Mouse (Mus musculus) layer of hippocampus, postnatal 14 days (tissue): ENCODE measurements around the gene Selenbp1. TPM values are rescaled to one million over a fixed set of nuclear protein-coding genes. Genes with fewer than 3 reads are reported as not detected.
"Not testable (repeated sequence)": the region's sequence is repeated elsewhere in the genome, so short reads cannot be mapped to it uniquely, and the experiment has no call there.

ENCODE experiments used
- DNase-seq, 2 experiments: peaks; one replicate each; pipeline ENCODE4 v3.0.0; 2021 to 2022; ENCODE audit warnings: low spot score in 2 of 2, mixed read lengths in 1 of 2
- long read RNA-seq, 2 experiments: library from polyadenylated mRNA; stranded (forward); transcript quantifications; one replicate each; pipeline ENCODE4 v2.0.0; 2021
- total RNA-seq, 2 experiments: library from RNA; stranded (reverse); gene quantifications; 2 replicates each; pipeline ENCODE4 v1.2.3; 2021

The Selenbp1 gene
- total RNA-seq, result 1 to 10 TPM; 7.2 to 7.6 TPM
- long read RNA-seq, experiment 1, transcript Selenbp1-201 (12 exons, 1,712 nt), result major isoform, 9 of 17 reads
- long read RNA-seq, experiment 1, partial matches to known transcripts, result 2 of 17 reads
- long read RNA-seq, experiment 1, other reads (novel, unspliced or antisense), result 6 of 17 reads
- long read RNA-seq, experiment 2, transcript Selenbp1-201 (12 exons, 1,712 nt), result major isoform, 7 of 11 reads
- long read RNA-seq, experiment 2, partial matches to known transcripts, result 3 of 11 reads
- long read RNA-seq, experiment 2, other reads (novel, unspliced or antisense), result 1 of 11 reads

DNA sequence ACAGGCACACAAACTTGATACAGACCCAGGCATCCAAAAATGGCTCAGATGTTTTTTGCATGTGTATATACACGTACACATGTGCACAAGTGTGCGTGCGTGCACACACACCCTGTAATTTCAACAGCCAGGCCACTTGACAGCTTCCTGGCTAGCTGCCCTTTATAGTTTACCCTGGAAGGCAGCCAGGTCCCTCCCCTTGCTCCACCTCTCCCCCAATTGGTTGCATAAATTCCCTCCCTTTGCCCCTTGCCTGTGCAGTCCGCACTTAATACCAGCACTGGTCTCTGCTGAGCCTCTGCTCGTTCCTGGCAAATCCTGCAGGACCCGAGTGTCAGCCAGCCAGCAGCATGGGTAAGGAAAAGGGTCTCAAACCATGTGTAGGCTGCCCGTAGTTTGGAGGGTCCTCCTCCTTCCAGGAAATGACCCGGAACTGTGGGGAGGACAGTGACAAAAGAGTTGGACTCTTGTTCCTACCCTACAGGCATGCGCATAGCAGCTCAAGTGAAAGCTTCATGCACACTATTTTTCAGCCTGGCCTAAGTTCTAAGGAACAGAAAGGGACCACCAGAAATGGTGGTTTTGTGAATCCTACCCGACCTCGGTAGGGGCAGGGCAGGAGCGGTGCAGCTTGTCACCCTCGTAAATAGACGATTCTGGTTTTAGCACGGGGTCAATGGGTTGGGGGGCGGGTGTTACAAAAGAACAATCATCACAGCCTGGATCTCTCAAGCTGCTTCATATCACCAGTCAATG is at the start of gene Selenbp1:
Selenbp1 (plus strand) TSS at position 248 of the 756 bp plus-strand sequence.
- peak; percentile 56 to 63 for DNase-seq

DNA sequence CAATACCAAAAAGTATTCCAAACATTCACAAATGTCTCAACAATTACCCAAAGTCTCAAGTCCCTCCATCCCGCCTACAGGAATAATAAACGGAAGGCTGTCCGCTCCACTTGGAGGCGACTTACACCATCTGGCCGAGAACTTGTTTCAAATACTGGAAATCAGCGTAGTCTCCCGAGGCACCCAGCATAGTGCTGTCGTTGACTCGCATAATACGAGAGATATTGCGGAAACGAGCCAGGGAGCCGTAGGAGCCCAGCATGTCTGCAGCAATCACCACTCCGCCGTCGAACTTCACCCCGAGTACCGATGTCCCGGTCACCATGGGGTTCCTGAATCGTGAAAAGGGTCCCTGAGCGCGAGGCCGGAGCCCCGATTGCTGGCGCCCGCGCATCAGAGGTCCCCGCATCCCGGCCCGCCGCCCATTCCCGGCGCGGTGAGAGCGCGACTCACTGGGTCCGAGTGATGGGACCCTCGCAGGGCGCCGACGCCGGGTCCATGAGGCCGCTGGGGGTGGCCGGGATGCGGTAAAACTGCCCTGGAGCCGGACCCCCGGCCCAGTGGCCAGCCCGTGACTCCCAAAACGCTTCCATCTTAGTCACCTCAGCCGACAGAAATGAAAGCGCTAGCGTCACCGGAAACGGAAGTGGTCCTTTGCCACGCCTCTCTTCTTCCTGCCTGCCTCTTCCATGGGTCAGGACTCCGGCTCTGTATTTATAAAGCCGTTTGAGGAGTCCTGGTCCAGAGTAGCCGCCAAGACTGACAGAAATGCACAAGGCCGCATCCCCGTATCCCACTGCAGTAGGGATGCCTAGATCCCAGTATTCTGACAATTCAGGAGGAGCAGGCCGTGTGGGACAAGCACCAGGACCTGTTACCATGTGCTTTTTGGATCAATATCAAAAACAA is 46.3 kb upstream of the Selenbp1 start, which contains the start of gene Psmb4:
Psmb4 (minus strand) TSS at position 646 of the 909 bp plus-strand sequence.
- peak; percentile 79 to 90 for DNase-seq

DNA sequence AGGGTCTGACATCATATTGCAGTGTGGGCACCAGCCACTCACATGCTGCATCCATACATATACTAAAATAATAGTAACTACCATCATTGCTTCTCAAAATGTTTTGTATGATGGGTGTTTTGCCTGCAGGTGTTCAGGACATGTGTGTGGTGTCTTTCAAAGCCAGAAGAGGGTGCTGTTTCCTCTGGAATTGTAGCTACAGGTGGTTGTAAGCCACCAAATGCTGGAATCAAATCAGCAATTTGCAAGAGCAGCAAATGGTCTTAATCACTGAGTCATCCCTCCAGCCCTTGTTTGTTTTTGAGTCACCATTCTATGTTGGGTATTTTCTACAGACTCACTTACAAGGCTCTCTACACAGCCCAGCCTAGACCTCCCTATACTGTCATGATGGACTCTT is 44.3 kb upstream of the Selenbp1 start:
- DNase-seq, result no peak

DNA sequence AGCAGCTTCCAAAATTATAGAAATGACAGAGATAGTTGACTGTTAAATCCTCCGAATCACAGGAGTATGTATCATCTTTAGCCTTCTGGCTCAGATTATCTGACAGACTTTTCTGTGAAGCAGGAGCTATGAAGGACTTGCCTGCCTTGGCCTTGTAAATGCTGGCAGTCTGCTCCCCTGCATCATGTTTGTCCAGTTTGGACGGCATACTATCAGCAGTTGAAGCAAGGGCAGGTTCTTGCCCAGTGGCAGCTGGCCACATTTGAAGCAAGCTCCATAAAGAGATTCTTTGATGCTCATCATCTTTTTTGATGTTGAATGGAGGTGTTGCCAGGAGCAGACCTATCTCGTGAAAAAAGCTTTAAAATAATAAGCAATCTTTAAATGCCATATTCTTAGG is 38.8 kb upstream of the Selenbp1 start:
- DNase-seq, result no peak

DNA sequence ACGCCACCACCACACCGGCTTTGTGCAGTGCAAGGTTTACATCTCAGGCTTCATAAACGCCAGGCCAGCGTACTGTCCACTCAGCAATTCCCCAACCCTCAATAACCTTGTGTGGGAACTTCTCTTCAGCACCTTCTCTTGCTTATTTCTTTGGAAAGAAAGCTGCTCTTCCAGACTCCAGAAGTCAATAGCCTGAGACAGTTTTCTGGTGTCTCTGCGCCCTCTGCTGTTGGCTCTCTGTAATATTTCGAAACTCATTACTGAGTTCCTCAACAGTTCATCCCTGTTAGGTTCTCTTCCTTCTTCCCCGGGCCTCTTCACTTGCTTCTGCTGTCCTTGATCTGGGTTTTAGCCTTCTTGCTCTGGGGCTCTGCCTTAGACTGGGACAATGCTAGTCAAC is 30.1 kb upstream of the Selenbp1 start:
- peak; percentile 46 to 69 for DNase-seq

DNA sequence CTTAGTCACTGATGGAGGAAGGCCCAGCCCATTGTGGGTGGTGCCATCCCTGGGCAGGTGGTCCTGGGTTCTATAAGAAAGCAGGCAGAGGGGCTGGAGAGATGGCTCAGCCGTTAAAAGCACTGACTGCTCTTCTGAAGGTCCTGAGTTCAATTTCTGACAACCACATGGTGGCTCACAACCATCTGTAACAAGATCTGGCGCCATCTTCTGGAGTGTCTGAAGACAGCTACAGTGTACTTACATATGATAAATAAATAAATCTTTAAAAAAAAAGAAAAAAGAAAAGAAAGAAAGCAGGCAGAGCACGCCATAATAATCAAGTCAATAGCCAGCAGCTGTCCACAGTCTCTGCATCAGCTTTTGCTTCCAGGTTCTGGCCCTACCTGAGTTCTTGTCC is 28.1 kb upstream of the Selenbp1 start:
- DNase-seq, result not testable (repeated sequence)

DNA sequence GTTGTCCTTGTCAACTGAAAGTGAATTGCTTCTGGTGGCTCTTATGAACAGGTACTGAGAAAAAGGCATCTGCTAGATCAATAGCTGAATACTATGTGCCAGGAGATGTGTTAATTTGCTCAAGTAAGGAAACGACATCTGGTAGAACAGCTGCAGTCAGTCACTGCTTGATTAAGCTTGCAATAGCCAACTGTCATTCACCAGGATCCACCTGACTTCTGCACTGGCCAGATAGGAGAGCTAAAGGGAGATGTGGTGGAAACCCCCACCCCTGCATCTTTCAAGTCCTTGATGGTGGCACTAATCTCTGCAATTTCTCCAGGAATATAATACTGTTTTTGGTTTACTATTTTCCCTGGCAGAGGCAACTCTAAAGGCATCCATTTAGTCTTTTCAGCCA is 26.4 kb upstream of the Selenbp1 start:
- no peak for DNase-seq

DNA sequence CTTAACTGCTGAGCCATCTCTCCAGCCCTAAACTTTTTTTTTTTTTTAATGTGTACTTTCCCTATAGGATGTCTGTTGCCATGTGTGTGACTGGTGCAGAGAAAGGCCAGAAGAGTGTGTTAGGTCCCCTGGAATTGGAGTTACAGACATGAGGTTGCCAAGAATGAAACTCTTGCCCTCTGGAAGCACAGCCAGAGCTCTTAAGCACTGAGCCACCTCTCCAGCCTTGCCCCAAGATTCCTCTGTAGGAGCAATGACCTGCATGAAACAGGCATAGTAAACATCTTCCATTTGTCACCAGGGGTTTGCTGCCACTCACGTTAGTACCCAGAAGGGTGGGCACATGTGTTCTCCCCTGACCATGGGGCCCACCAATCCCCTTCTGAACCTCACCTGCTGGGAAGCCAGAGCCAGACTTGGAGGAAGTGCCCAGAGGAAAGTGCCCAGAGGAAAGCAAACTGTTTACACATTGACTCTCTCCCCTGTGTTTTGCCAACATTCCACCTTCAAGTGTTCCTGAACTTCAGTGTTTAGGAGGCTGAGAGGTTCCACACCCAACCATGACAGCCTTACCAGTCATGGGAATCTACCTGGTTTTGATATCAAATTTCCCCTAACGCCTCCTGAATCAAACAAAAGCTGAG is 21.7 kb upstream of the Selenbp1 start:
- no peak for DNase-seq

DNA sequence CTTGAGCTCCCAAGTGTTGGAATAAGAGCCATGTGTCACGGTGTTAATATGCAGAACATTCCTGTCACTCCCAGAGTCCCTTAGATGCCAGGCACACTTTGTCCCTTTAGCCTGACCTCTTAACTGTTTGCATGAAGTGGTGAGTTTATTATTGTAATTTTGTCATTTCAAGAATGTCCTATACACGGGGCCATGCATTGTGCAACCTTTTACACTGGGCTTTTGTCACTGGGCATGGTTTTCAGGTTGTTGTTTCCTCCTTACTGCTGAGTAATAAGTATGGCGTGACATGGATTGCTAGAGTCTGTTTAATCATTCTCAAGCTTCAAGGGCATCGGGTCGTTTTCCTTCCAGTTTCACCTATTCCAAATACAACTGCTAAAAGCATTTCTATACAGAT is 19.1 kb upstream of the Selenbp1 start:
- DNase-seq, result no peak

DNA sequence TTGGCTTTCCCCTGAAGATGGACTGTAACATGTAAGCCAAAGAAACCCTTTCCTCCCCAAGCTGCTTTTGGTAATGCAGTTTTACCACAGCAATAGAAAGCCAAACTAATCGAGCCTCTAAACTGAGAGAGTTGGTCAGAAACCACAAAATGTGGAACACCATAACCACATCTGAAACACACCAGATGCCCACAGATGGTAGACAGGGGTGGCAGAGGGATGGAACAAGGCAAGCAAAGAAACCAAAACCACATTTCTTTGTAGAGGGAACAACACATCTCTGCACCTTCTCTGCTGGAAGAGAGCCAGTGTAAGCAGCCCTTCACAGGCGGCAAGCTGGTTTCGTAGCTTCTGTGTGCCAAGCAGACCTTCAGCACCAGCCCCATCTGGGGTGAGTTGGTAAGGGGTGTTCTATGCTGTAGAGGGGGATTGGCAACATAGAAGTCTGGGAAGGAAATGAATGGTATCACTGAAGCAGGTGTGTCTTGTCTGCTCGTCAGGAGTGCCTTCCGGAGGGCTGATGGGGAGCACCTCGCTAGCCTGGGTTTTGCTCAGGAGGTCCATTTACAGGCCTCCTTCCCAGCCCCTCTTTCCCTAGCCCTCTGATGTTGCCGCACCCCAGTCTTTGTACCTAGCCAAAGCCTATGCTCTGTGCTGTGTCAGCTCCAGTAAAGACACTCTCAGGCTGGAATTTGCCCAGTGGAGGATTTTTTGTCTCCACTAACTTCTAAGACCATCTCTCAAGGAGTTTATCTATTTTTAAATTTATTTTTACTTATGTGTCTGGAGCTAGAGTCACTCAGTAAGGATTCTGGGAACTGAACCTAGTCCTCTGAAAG is 16.7 kb upstream of the Selenbp1 start:
- no peak for DNase-seq

DNA sequence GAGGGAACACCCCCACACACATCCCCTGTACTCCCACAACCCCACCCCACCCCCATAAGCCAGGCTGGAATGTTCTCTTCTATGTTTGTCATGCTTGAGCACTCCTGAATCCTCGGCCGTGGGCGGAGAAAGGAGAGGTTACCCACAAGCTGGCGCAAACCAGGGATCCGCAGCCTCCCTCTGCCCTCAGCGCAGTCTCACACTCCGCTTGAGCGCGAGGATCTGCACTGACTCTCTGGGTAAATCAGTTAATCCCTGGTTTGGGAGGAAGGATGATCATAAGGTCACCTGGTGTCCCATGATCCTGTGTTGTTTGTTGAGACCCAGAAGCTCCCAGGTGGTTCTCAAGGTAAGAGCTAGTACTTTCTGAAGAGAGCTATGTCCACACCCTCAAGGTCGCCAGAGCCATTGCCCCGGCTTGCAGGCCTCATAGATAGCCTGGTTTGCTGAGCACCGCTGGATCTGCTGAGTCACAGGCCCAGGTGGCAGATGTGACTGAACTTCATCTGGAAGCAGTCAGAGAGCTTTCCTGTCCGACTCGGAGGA is 15.0 kb upstream of the Selenbp1 start:
- DNase-seq, result no peak

DNA sequence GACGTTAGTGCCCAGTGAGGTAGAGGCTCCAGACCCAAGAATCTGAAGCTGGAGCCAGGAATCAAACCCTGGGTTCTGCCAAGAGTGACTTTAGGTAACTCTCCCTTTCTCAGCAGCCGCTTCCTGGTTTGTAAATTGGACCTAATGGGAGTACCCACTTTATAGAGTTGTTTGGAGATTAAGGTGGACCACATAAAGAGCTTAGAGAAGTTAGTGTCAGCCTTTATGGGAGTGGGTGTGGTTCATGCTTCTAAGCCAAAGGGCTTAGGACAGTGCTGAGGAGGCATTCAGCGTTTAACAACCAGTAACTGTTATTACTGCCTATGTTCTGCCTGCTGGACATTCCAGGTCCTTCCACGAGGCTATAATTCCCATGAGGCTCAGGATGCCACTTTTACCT is 14.0 kb upstream of the Selenbp1 start:
- no peak for DNase-seq

DNA sequence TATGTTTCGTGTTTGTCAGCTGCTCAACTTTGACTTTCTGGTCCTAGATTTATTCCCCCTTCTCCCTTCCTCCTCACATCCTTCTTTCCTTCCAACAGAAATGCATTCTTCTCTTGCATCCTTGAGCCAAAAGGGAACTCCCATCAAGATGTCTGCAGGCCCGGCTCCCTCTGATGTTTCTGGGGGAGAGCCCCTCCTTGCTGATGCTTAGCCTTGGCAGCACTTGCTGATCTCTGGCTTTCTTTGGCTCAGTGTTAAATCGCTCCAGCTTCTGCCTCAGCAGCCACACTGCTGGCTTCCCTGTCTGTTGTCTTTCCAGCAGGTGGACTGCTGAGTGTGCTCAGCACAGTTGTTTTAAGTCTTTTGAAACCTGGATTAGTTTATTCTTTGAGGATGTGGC is 11.8 kb upstream of the Selenbp1 start:
- DNase-seq, result no peak

DNA sequence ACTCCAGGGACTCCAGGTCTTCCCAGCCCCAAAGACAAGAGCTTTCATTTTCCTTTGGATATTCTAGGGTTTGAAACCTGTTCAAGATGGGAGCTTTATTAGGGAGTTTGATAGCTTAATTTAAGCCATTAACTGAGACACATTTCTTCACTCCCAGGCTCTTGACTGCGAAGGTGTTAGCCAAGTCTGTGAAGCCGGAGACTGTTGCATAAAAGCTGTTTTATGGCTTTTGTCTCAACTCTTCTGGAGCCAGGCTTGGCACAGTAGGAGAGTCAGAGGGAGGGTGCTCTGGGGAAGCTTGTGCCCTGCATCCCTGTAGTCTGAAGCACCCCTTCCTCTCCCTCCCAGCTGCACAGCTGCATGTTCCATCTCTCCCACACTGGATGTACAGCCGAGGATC is 10.5 kb upstream of the Selenbp1 start:
- no peak for DNase-seq

DNA sequence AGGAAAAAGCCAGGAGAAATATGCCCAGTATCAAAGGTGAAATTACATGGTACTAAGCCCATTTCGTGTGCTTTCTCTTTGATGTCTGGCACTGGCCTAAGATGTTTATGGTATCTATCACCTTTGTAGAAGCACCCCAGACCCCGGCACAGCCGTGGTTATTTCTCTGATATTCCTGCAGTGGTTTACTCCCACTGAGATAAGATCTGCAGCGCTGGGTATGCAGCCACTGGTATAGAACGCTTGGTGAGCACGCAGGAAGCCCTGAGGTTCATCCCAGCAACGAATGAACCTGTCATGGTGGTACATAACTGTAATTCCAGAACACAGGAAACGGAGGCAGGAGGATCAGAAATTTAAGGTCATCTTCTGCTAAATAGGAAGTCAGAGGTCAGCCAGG is 8.2 kb upstream of the Selenbp1 start:
- no peak for DNase-seq

DNA sequence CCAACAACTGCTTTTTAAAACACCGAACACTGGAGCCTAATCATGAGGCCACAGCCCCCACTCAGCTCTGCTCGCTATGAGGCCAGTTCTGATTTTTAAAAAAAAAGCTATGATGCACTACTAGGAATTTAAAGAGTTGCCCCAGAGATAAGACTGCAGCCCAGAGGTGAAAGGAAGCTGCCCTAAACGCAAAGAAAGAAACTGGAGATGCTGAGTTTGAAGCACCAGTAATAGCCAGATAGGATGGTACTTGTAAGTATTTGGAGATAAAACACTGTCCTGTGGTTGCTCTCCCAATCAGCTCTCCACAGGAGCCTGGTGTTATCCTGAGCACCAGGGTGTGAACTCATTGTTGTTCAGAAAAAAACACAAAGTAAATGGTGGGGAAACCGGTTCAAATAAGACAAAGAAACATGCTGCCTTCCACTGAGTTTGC is 6.5 kb upstream of the Selenbp1 start:
- not testable (repeated sequence) for DNase-seq

DNA sequence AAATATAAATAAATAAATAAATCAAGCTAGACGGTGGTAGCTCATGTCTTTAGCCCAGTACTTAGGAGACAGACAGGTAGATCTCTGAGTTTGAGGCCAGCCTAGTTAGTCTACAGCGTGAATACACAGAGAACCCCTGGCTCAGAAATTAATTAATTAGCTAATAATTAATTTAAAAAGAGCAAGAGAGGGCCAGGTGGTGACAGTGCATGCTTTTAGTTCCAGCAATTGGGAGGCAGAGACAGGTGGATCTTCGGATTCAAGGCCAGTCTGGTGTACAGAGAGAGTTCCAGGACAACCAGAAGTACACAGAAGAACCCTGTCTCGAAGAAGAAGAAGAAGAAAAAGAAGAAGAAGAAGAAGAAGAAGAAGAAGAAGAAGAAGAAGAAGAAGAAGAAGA is 3.9 kb upstream of the Selenbp1 start:
- not testable (repeated sequence) for DNase-seq

DNA sequence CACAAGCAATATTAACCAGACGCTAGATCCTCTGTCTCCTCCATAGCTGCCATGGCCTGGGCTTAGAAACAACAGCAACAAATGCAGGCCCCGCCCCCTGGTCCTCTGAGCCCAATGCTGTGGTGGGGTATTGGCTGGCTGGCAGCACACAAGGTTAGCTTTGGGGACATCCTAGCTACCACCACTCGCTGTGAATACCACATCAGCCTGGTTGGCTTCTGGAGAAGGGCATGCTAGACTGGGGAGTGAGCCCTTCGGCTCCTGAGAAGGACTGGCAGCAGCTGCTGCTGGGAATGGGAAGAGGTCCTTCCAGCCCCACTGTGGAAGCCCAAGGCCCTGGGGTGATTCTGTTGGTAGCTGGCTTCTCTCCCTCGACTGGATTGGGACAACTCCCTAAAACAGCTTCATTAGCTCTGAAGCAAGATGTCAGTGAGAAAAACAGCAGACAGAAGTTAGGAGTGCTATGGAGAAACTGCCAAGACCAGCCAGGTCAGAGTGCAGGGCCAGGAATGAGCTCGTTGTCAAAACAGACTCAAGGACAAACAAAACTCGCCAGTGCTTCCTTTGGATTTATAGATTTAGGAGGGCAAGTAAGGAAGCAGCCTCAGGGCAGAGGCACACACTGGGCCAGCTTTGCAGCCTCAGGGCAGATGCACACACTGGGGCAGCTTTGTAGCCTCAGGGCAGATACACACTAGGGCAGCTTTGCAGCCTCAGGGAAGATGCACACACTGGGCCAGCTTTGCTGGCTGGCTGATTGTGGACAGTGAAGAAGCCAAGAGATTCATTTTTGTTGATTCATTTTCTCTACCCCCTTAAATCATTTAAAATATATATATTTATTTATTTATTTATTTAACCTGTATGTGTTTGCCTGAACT is 2.2 kb upstream of the Selenbp1 start:
- not testable (repeated sequence) for DNase-seq
